Mouse (Mus musculus) forebrain, embryonic 16.5 days (tissue): Measurements from ENCODE around the gene Donson. TPM values are rescaled to one million over a fixed set of nuclear protein-coding genes. Genes with fewer than 3 reads are reported as not detected.
A peak's percentile ranks its signal among the peaks of the same experiment; 100 is the strongest.

Source experiments
- ATAC-seq: fragments of 200-750 bp; cut with Nextera tagmentation; 2 replicates; pipeline ENCODE4 v1.8.0; 2017; ENCODE audit warnings: mild to moderate bottlenecking, moderate library complexity
- H3K27ac ChIP-seq: fragments of 300-500 bp; sonication (generic); 2 replicates; pipeline ENCODE4 v1.5.1; 2014; ENCODE audit warnings: low read length, control low read depth
- H3K27me3 ChIP-seq: fragments of 300-500 bp; sonication (generic); replicated peaks from 2 replicates; pipeline ENCODE4 v1.6.1; 2014; ENCODE audit warnings: low read length; ENCODE audit not compliant: control insufficient read depth, insufficient read depth
- H3K36me3 ChIP-seq: fragments of 300-500 bp; sonication (generic); 2 replicates; pipeline ENCODE4 v1.6.1; 2014; ENCODE audit not compliant: control insufficient read depth, insufficient read depth
- H3K4me1 ChIP-seq: fragments of 300-500 bp; sonication (generic); replicated peaks from 2 replicates; pipeline ENCODE4 v1.6.1; 2014; ENCODE audit warnings: low read length; ENCODE audit not compliant: control insufficient read depth, insufficient read depth
- H3K4me2 ChIP-seq: fragments of 300-500 bp; sonication (generic); 2 replicates; pipeline ENCODE4 v1.6.1; 2014; ENCODE audit warnings: mild to moderate bottlenecking, low read length, control low read depth
- H3K4me3 ChIP-seq: fragments of 300-500 bp; sonication (generic); replicated peaks from 2 replicates; pipeline ENCODE4 v1.5.1; 2014; ENCODE audit warnings: mild to moderate bottlenecking, low read length, control low read depth
- H3K9ac ChIP-seq: fragments of 300-500 bp; sonication (generic); replicated peaks from 2 replicates; pipeline ENCODE4 v1.6.1; 2014; ENCODE audit warnings: low read depth, low read length, control low read depth
- H3K9me3 ChIP-seq: fragments of 300-500 bp; sonication (generic); 2 replicates; pipeline ENCODE4 v1.6.1; 2016; ENCODE audit warnings: low read length; ENCODE audit not compliant: control insufficient read depth
- WGBS: fragments of 180-500 bp; shearing (Covaris S2); extraction: QIAGEN DNeasy Blood & Tissue Kit; methylation state at CpG from one replicate; pipeline ENCODE4 v1.1.7; 2014; 5-methylcytosine and 5-hydroxymethylcytosine counted together
- polyA plus RNA-seq: library from polyadenylated mRNA; unstranded; fragments of >200 nt; fragmentation: Nextera tagmentation; extraction: Ambion mirVana; gene quantifications from 2 replicates; pipeline ENCODE4 v1.2.1, GENCODE M21; 2015

Gene Donson
- polyA plus RNA-seq, 1 experiment from 2014 or later = 19.8 TPM

GRCm38 (mm10) chr16:91663795-91664194, 24.8 kb downstream of the Donson start:
- 95% methylated on average over 3 of the region's 3 CpGs for WGBS
- peaks cover 5% of the 10 kb centered on the region for H3K4me1 ChIP-seq
- no peak overlapping the region for H3K9ac ChIP-seq
- H3K27me3 ChIP-seq = no peaks in the 10 kb centered on the region
- no peak overlapping the region for H3K4me3 ChIP-seq
- peaks cover 60% of the 10 kb centered on the region for H3K36me3 ChIP-seq
- H3K9me3 ChIP-seq = no peaks in the 10 kb centered on the region
- no peak overlapping the region for H3K27ac ChIP-seq
- ATAC-seq = no peak
- no peak overlapping the region for H3K4me2 ChIP-seq

GRCm38 (mm10) chr16:91662336-91662735, 26.2 kb downstream of the Donson start:
- peaks cover 75% of the 10 kb centered on the region for H3K36me3 ChIP-seq
- H3K27ac ChIP-seq = no peak overlapping the region
- 90% methylated on average over 16 of the region's 16 CpGs for WGBS
- H3K4me3 ChIP-seq = no peak overlapping the region
- H3K27me3 ChIP-seq = no peaks in the 10 kb centered on the region
- no peak overlapping the region for H3K4me2 ChIP-seq
- no peak for ATAC-seq
- H3K4me1 ChIP-seq = peaks cover 5% of the 10 kb centered on the region
- no peak overlapping the region for H3K9ac ChIP-seq
- H3K9me3 ChIP-seq = no peaks in the 10 kb centered on the region

GRCm38 (mm10) chr16:91661397-91661796, 27.2 kb downstream of the Donson start:
- Histone ChIP-seq H3K9ac (no peak overlapping the region), H3K27ac (no peak overlapping the region), H3K4me1 (peaks cover 5% of the 10 kb centered on the region), H3K9me3 (no peaks in the 10 kb centered on the region), H3K36me3 (peaks cover 79% of the 10 kb centered on the region), H3K27me3 (no peaks in the 10 kb centered on the region), H3K4me3 (no peak overlapping the region), H3K4me2 (no peak overlapping the region)
- 23% methylated on average over 1 of the region's 1 CpGs for WGBS
- ATAC-seq = no peak

GRCm38 (mm10) chr16:91659798-91660197, 28.8 kb downstream of the Donson start:
- WGBS = 97% methylated on average over 20 of the region's 20 CpGs
- Histone ChIP-seq H3K4me2 (no peak overlapping the region), H3K27ac (no peak overlapping the region), H3K9me3 (no peaks in the 10 kb centered on the region), H3K4me1 (peaks cover 5% of the 10 kb centered on the region), H3K36me3 (peaks cover 83% of the 10 kb centered on the region), H3K4me3 (no peak overlapping the region), H3K27me3 (no peaks in the 10 kb centered on the region), H3K9ac (no peak overlapping the region)
- ATAC-seq = no peak

- H3K4me1 ChIP-seq = peaks cover 5% of the 10 kb centered on the region
- 94% methylated on average over 5 of the region's 5 CpGs for WGBS
- H3K4me3 ChIP-seq = no peak overlapping the region
- H3K9ac ChIP-seq = no peak overlapping the region
- no peaks in the 10 kb centered on the region for H3K9me3 ChIP-seq
- H3K36me3 ChIP-seq = peaks cover 77% of the 10 kb centered on the region
- no peak for ATAC-seq
- no peaks in the 10 kb centered on the region for H3K27me3 ChIP-seq
- H3K4me2 ChIP-seq = no peak overlapping the region
- H3K27ac ChIP-seq = no peak overlapping the region
Observed at GRCm38 (mm10) chr16:91658471-91658870, 30.1 kb downstream of the Donson start.

- H3K27ac ChIP-seq = no peak overlapping the region
- ATAC-seq = no peak
- WGBS = 98% methylated on average over 17 of the region's 17 CpGs
- peaks cover 5% of the 10 kb centered on the region for H3K4me1 ChIP-seq
- H3K4me2 ChIP-seq = no peak overlapping the region
- H3K9ac ChIP-seq = no peak overlapping the region
- H3K36me3 ChIP-seq = peaks cover 69% of the 10 kb centered on the region
- H3K9me3 ChIP-seq = no peaks in the 10 kb centered on the region
- H3K4me3 ChIP-seq = no peak overlapping the region
- no peaks in the 10 kb centered on the region for H3K27me3 ChIP-seq
Observed at GRCm38 (mm10) chr16:91657285-91657684, 31.3 kb downstream of the Donson start.

- Histone ChIP-seq H3K4me3 (no peak overlapping the region), H3K4me1 (no peaks in the 10 kb centered on the region; the same call in none of the 2 replicates), H3K27ac (no peak overlapping the region), H3K4me2 (no peak overlapping the region), H3K9me3 (no peaks in the 10 kb centered on the region), H3K9ac (no peak overlapping the region), H3K27me3 (no peaks in the 10 kb centered on the region), H3K36me3 (peaks cover 64% of the 10 kb centered on the region)
- no peak for ATAC-seq
- WGBS = 97% methylated on average over 9 of the region's 9 CpGs
Observed at GRCm38 (mm10) chr16:91655285-91655684, 33.3 kb downstream of the Donson start.

- no peaks in the 10 kb centered on the region for H3K9me3 ChIP-seq
- no peak overlapping the region for H3K4me3 ChIP-seq
- WGBS = 91% methylated on average over 3 of the region's 3 CpGs
- H3K27ac ChIP-seq = no peak overlapping the region
- no peak overlapping the region for H3K9ac ChIP-seq
- peaks cover 33% of the 10 kb centered on the region for H3K36me3 ChIP-seq
- peaks cover 12% of the 10 kb centered on the region for H3K4me1 ChIP-seq
- H3K27me3 ChIP-seq = no peaks in the 10 kb centered on the region
- no peak for ATAC-seq
- H3K4me2 ChIP-seq = no peak overlapping the region
Observed at GRCm38 (mm10) chr16:91652191-91652590, 36.4 kb downstream of the Donson start.

GRCm38 (mm10) chr16:91649781-91650180, 38.8 kb downstream of the Donson start:
- H3K36me3 ChIP-seq = peaks cover 10% of the 10 kb centered on the region
- H3K9ac ChIP-seq = no peak overlapping the region
- no peak overlapping the region for H3K4me2 ChIP-seq
- peaks cover 16% of the 10 kb centered on the region for H3K4me1 ChIP-seq
- ATAC-seq = no peak
- H3K27ac ChIP-seq = no peak overlapping the region
- no peaks in the 10 kb centered on the region for H3K27me3 ChIP-seq
- H3K9me3 ChIP-seq = no peaks in the 10 kb centered on the region
- H3K4me3 ChIP-seq = no peak overlapping the region

- H3K4me1 ChIP-seq = peaks cover 16% of the 10 kb centered on the region
- 57% methylated on average over 3 of the region's 3 CpGs for WGBS
- H3K27ac ChIP-seq = no peak overlapping the region
- H3K9ac ChIP-seq = no peak overlapping the region
- no peaks in the 10 kb centered on the region for H3K9me3 ChIP-seq
- H3K4me2 ChIP-seq = peak overlapping the region; percentile 56
- H3K27me3 ChIP-seq = no peaks in the 10 kb centered on the region
- H3K36me3 ChIP-seq = peaks cover 7% of the 10 kb centered on the region
- H3K4me3 ChIP-seq = peak overlapping the region; percentile 31
- ATAC-seq = no peak
Observed at GRCm38 (mm10) chr16:91649246-91649645, 39.3 kb downstream of the Donson start.
